Mouse (Mus musculus) megakaryocyte, adult 5-6 weeks (primary cell): Measurements from ENCODE around the gene Olfr1259. TPM values are rescaled to one million over a fixed set of nuclear protein-coding genes. Genes with fewer than 3 reads are reported as not detected.
"Not testable (repeated sequence)": the region's sequence is repeated elsewhere in the genome, so short reads cannot be mapped to it uniquely, and the experiment has no call there.

ENCODE experiments used
- ATAC-seq: 2 replicates; pipeline ENCODE4 v1.8.0; 2016; ENCODE audit warnings: mild to moderate bottlenecking, inconsistent platforms; ENCODE audit not compliant: poor library complexity, severe bottlenecking
- total RNA-seq, 2 experiments: library from RNA; stranded (forward) in 1 of 2; stranded (reverse) in 1 of 2; fragments of 153-499, 151-499 nt in 1 of 2; fragments of 221-1000, 200-1000 nt in 1 of 2; gene quantifications; 2 replicates each; pipeline versions ENCODE4 v1.2.3 to v1.2.4; 2015 to 2017

Gene Olfr1259
- total RNA-seq (2015) (not detected in 2 replicates), total RNA-seq (2017) (0.04 TPM in 1 of 2 replicates, not detected in the other)

- no peak for ATAC-seq
These were observed at the start of gene Olfr1259 for GRCm38 (mm10) chr2:89948564-89948963. Olfr1259 (minus strand) TSS chr2:89948664.

- ATAC-seq = no peak
These were observed 42.5 kb upstream of the Olfr1259 start, which contains the start of gene Olfr1261 for GRCm38 (mm10) chr2:89990921-89991320. Olfr1261 (plus strand) TSS chr2:89991221.

GRCm38 (mm10) chr2:89977709-89978108 is 29.2 kb upstream of the Olfr1259 start:
- ATAC-seq = no peak

GRCm38 (mm10) chr2:89974184-89974583 is 25.7 kb upstream of the Olfr1259 start, which contains the start of gene Olfr1260:
Olfr1260 (plus strand) TSS chr2:89974340.
- no peak for ATAC-seq

GRCm38 (mm10) chr2:89927009-89927408 is 21.5 kb downstream of the Olfr1259 start, which contains the start of gene Olfr1258:
Olfr1258 (plus strand) TSS chr2:89927309.
- no peak for ATAC-seq

- ATAC-seq = not testable (repeated sequence)
These were observed 35.8 kb downstream of the Olfr1259 start for GRCm38 (mm10) chr2:89912616-89913015.

Other genes starting within 250 kb of the Olfr1259 start
- not detected in 2 replicates for gene Olfr1252, start 223.7 kb downstream of the Olfr1259 start, total RNA-seq (2015)
- gene Olfr1252, start 223.7 kb downstream of the Olfr1259 start, total RNA-seq (2017) = not detected in 2 replicates
- not detected in 2 replicates for gene Olfr1253, start 191.6 kb downstream of the Olfr1259 start, total RNA-seq (2015)
- gene Olfr1253, start 191.6 kb downstream of the Olfr1259 start, total RNA-seq (2017) = not detected in 2 replicates
- not detected in 2 replicates for gene Olfr1254, start 155.0 kb downstream of the Olfr1259 start, total RNA-seq (2015)
- not detected in 2 replicates for gene Olfr1254, start 155.0 kb downstream of the Olfr1259 start, total RNA-seq (2017)
- gene Olfr1255, start 136.6 kb downstream of the Olfr1259 start, total RNA-seq (2015) = not detected in 2 replicates
- gene Olfr1255, start 136.6 kb downstream of the Olfr1259 start, total RNA-seq (2017) = not detected in 2 replicates
- gene Olfr1256, start 107.1 kb downstream of the Olfr1259 start, total RNA-seq (2015) = not detected in 2 replicates
- not detected in 2 replicates for gene Olfr1256, start 107.1 kb downstream of the Olfr1259 start, total RNA-seq (2017)
- gene Olfr48, start 100.5 kb downstream of the Olfr1259 start, total RNA-seq (2015) = not detected in 2 replicates
- not detected in 2 replicates for gene Olfr48, start 100.5 kb downstream of the Olfr1259 start, total RNA-seq (2017)
- gene Olfr1257, start 70.2 kb downstream of the Olfr1259 start, total RNA-seq (2015) = not detected in 2 replicates
- not detected in 2 replicates for gene Olfr1257, start 70.2 kb downstream of the Olfr1259 start, total RNA-seq (2017)
- not detected in 2 replicates for gene Olfr1258, start 21.4 kb downstream of the Olfr1259 start, total RNA-seq (2015)
- not detected in 2 replicates for gene Olfr1258, start 21.4 kb downstream of the Olfr1259 start, total RNA-seq (2017)
- not detected in 2 replicates for gene Olfr1260, start 25.7 kb upstream of the Olfr1259 start, total RNA-seq (2015)
- not detected in 2 replicates for gene Olfr1260, start 25.7 kb upstream of the Olfr1259 start, total RNA-seq (2017)
- gene Olfr1261, start 42.6 kb upstream of the Olfr1259 start, total RNA-seq (2015) = not detected in 2 replicates
- gene Olfr1261, start 42.6 kb upstream of the Olfr1259 start, total RNA-seq (2017) = not detected in 2 replicates
- not detected in 2 replicates for gene Olfr1262, start 51.5 kb upstream of the Olfr1259 start, total RNA-seq (2015)
- gene Olfr1262, start 51.5 kb upstream of the Olfr1259 start, total RNA-seq (2017) = not detected in 2 replicates
- not detected in 2 replicates for gene Olfr1263, start 63.5 kb upstream of the Olfr1259 start, total RNA-seq (2015)
- not detected in 2 replicates for gene Olfr1263, start 63.5 kb upstream of the Olfr1259 start, total RNA-seq (2017)
- not detected in 2 replicates for gene Olfr1264, start 76.9 kb upstream of the Olfr1259 start, total RNA-seq (2015)
- gene Olfr1264, start 76.9 kb upstream of the Olfr1259 start, total RNA-seq (2017) = not detected in 2 replicates
- not detected in 2 replicates for gene Olfr1265, start 86.7 kb upstream of the Olfr1259 start, total RNA-seq (2015)
- not detected in 2 replicates for gene Olfr1265, start 86.7 kb upstream of the Olfr1259 start, total RNA-seq (2017)
- not detected in 2 replicates for gene Olfr140, start 114.9 kb upstream of the Olfr1259 start, total RNA-seq (2015)
- gene Olfr140, start 114.9 kb upstream of the Olfr1259 start, total RNA-seq (2017) = not detected in 2 replicates
- not detected in 2 replicates for gene Olfr1269, start 172.7 kb upstream of the Olfr1259 start, total RNA-seq (2015)
- gene Olfr1269, start 172.7 kb upstream of the Olfr1259 start, total RNA-seq (2017) = not detected in 2 replicates
- gene Olfr32, start 193.6 kb upstream of the Olfr1259 start, total RNA-seq (2015) = not detected in 2 replicates
- not detected in 2 replicates for gene Olfr32, start 193.6 kb upstream of the Olfr1259 start, total RNA-seq (2017)
- not detected in 2 replicates for gene Olfr1270, start 204.4 kb upstream of the Olfr1259 start, total RNA-seq (2015)
- not detected in 2 replicates for gene Olfr1270, start 204.4 kb upstream of the Olfr1259 start, total RNA-seq (2017)